ENCODE assay signal across 10 mouse cellular contexts in the genomic region with DNA sequence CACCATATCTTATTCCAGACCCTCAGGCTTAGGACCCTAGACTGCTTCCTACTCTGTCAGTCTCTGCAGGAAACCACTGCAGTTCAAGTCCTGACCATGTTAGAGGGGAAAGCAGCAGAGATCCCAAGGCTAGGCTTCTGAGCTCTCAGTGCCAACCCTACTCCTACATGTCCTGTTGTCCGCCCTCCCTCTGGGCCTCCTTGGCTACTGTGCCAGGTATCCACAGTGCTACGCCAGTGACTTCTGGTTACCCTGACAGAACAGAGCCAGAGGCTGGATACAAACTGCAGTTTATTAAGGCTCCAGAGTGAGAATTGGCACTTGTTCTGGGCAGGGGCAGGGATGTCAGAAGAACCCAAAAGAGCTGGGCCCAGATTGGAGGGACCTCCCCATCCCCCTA. TPM values are rescaled to one million over a fixed set of nuclear protein-coding genes. Genes with fewer than 3 reads are reported as not detected.
A peak's percentile ranks its signal among the peaks of the same experiment; 100 is the strongest.
DNase-seq lines count a peak whose midpoint lies in the region; ATAC-seq lines count a peak whose summit lies in the region.
"Had no signal": no experiment of that assay in that cellular context is flagged by ENCODE, and none has a peak within 500 bp of the region (broad histone marks: within the 10 kb centered on the region; RNA-seq: fewer than 3 reads in every experiment).

No protein-coding gene starts in this region.

- peaks cover 64% of the 10 kb centered on the region for H3K36me3 ChIP-seq in forebrain, embryonic 12.5 days (replicated peaks)
- H3K36me3 ChIP-seq in forebrain, embryonic 11.5 days (ENCODE audit: control insufficient read depth, insufficient read depth, low read length), result peaks cover 16% of the 10 kb centered on the region; the same call in 1 of the 2 replicates
- H3K36me3 ChIP-seq in limb, embryonic 11.5 days (ENCODE audit: control insufficient read depth, insufficient read depth, low read length), result peaks cover 22% of the 10 kb centered on the region
- H3K36me3 ChIP-seq in limb, embryonic 10.5 days, result peaks cover 75% of the 10 kb centered on the region
- H3K36me3 ChIP-seq in midbrain, embryonic 14.5 days (ENCODE audit: control insufficient read depth, insufficient read depth, low read length), result peaks cover 65% of the 10 kb centered on the region

- no peak overlapping the region for H3K4me2 ChIP-seq in forebrain, embryonic 12.5 days
- no peak overlapping the region for H3K4me2 ChIP-seq in forebrain, embryonic 11.5 days (ENCODE audit: low read depth, low read length, severe bottlenecking)
- H3K4me2 ChIP-seq in limb, embryonic 11.5 days (ENCODE audit: low read depth, severe bottlenecking), result no peak overlapping the region
- H3K4me2 ChIP-seq in midbrain, embryonic 14.5 days (ENCODE audit: low read length), result no peak overlapping the region

- H3K4me3 ChIP-seq in forebrain, embryonic 12.5 days (replicated peaks), result no peak overlapping the region
- H3K4me3 ChIP-seq in forebrain, embryonic 11.5 days (ENCODE audit: low read depth, low read length), result no peak overlapping the region
- no peak overlapping the region for H3K4me3 ChIP-seq in limb, embryonic 11.5 days (ENCODE audit: low read depth, low read length)
- no peak overlapping the region for H3K4me3 ChIP-seq in limb, embryonic 10.5 days
- no peak overlapping the region for H3K4me3 ChIP-seq in midbrain, embryonic 14.5 days (replicated peaks; ENCODE audit: low read depth, low read length)

- 0 out of 2 replicates have a peak, but pooled peaks have one; percentile 1 for ATAC-seq in forebrain, embryonic 12.5 days (ENCODE audit: low FRiP score)
- ATAC-seq in forebrain, embryonic 11.5 days (replicated peaks; ENCODE audit: low FRiP score), result no peak; the same call in 1 of the 2 replicates
- ATAC-seq in limb, embryonic 11.5 days (ENCODE audit: insufficient number of reproducible peaks, low FRiP score, low TSS enrichment, low read depth), result 0 out of 2 replicates have a peak, but pooled peaks have one; percentile 1
- peak; percentile 7; the same call in 1 of the 2 replicates for ATAC-seq in midbrain, embryonic 14.5 days (ENCODE audit: low FRiP score, low TSS enrichment)
- no peak for ATAC-seq in erythroid progenitor cell, adult 5-6 weeks (replicated peaks; ENCODE audit: low FRiP score, poor library complexity, severe bottlenecking)

- H3K4me1 ChIP-seq in forebrain, embryonic 12.5 days, result peaks cover 17% of the 10 kb centered on the region
- H3K4me1 ChIP-seq in forebrain, embryonic 11.5 days (replicated peaks; ENCODE audit: control insufficient read depth, insufficient read depth, low read length), result 0 out of 2 replicates have a peak, but pooled peaks cover 1% of the 10 kb centered on the region
- H3K4me1 ChIP-seq in limb, embryonic 11.5 days (ENCODE audit: control insufficient read depth, insufficient read depth, low read length), result 0 out of 2 replicates have a peak, but pooled peaks cover 2% of the 10 kb centered on the region
- peaks cover 9% of the 10 kb centered on the region for H3K4me1 ChIP-seq in limb, embryonic 10.5 days
- no peaks in the 10 kb centered on the region for H3K4me1 ChIP-seq in midbrain, embryonic 14.5 days (ENCODE audit: control insufficient read depth, insufficient read depth, low read length)

- no peak overlapping the region for H3K9ac ChIP-seq in forebrain, embryonic 12.5 days
- H3K9ac ChIP-seq in forebrain, embryonic 11.5 days (ENCODE audit: low read length), result no peak overlapping the region
- H3K9ac ChIP-seq in limb, embryonic 11.5 days (ENCODE audit: low read length), result no peak overlapping the region
- H3K9ac ChIP-seq in midbrain, embryonic 14.5 days (replicated peaks; ENCODE audit: low read length), result no peak overlapping the region

- DNase-seq in forebrain, embryonic 11.5 days (ENCODE audit: low spot score), result no peak
- no peak for DNase-seq in limb, embryonic 11.5 days (ENCODE audit: low spot score)
- no peak for DNase-seq in limb, embryonic 10.5 days (ENCODE audit: low spot score)
- peak; percentile 56 to 60 for DNase-seq in cerebellum, postnatal 14 days
- DNase-seq in midbrain, embryonic 14.5 days, result no peak
- DNase-seq in thymus, postnatal 36 days, result no peak

- no peaks in the 10 kb centered on the region for H3K27me3 ChIP-seq in forebrain, embryonic 12.5 days
- H3K27me3 ChIP-seq in forebrain, embryonic 11.5 days (ENCODE audit: control insufficient read depth, insufficient read depth, low read length), result no peaks in the 10 kb centered on the region
- H3K27me3 ChIP-seq in limb, embryonic 11.5 days (ENCODE audit: control insufficient read depth, insufficient read depth, low read length), result no peaks in the 10 kb centered on the region
- H3K27me3 ChIP-seq in limb, embryonic 10.5 days (ENCODE audit: low read depth, poor library complexity, severe bottlenecking), result no peaks in the 10 kb centered on the region
- no peaks in the 10 kb centered on the region for H3K27me3 ChIP-seq in midbrain, embryonic 14.5 days (ENCODE audit: control insufficient read depth, insufficient read depth, low read length)
- H3K27me3 ChIP-seq: embryonic facial prominence, embryonic 15.5 days; liver, embryonic 15.5 days had no signal

- H3K27ac ChIP-seq in forebrain, embryonic 12.5 days, result peak overlapping the region; percentile 8; the same call in 1 of the 2 replicates
- H3K27ac ChIP-seq in forebrain, embryonic 11.5 days (ENCODE audit: low read depth, low read length), result no peak overlapping the region
- H3K27ac ChIP-seq in limb, embryonic 11.5 days (replicated peaks; ENCODE audit: low read depth, low read length), result no peak overlapping the region
- H3K27ac ChIP-seq in limb, embryonic 10.5 days, result no peak overlapping the region
- H3K27ac ChIP-seq in midbrain, embryonic 14.5 days (replicated peaks; ENCODE audit: low read depth, low read length), result 0 out of 2 replicates have a peak overlapping the region, but pooled peaks have one; percentile 33
- H3K27ac ChIP-seq: embryonic facial prominence, embryonic 15.5 days had no signal

- H3K9me3 ChIP-seq in forebrain, embryonic 12.5 days, result no peaks in the 10 kb centered on the region
- no peaks in the 10 kb centered on the region for H3K9me3 ChIP-seq in forebrain, embryonic 11.5 days (ENCODE audit: control insufficient read depth, low read length)
- no peaks in the 10 kb centered on the region for H3K9me3 ChIP-seq in limb, embryonic 11.5 days (ENCODE audit: control insufficient read depth, low read length)
- H3K9me3 ChIP-seq in limb, embryonic 10.5 days (replicated peaks), result no peaks in the 10 kb centered on the region
- no peaks in the 10 kb centered on the region for H3K9me3 ChIP-seq in midbrain, embryonic 14.5 days (ENCODE audit: control insufficient read depth, low read length)
- H3K9me3 ChIP-seq: embryonic facial prominence, embryonic 15.5 days; liver, embryonic 15.5 days had no signal

- 88% methylated on average over 2 of the region's 2 CpGs for WGBS in forebrain, embryonic 12.5 days
- 90% methylated on average over 2 of the region's 2 CpGs for WGBS in forebrain, embryonic 11.5 days
- 83% methylated on average over 2 of the region's 2 CpGs for WGBS in limb, embryonic 11.5 days
- 88% methylated on average over 2 of the region's 2 CpGs for WGBS in limb, embryonic 10.5 days
- 97% methylated on average over 2 of the region's 2 CpGs for WGBS in midbrain, embryonic 14.5 days

RNA-seq across cellular contexts. Expression of a gene that starts 0.7 kb away (rescaled TPM):
- 45.8 and 48.3 TPM in 2 replicates for polyA plus RNA-seq in forebrain, embryonic 12.5 days (2016; fragmentation: Nextera tagmentation; extraction: Ambion mirVana)
- polyA plus RNA-seq in forebrain, embryonic 11.5 days (2014; fragmentation: Nextera tagmentation; extraction: Ambion mirVana), result 53.9 and 62.7 TPM in 2 replicates
- polyA plus RNA-seq in limb, embryonic 11.5 days (2014; fragmentation: Nextera tagmentation; extraction: Ambion mirVana), result 35.9 and 41.7 TPM in 2 replicates
- 39.8 and 40.5 TPM in 2 replicates for polyA plus RNA-seq in limb, embryonic 10.5 days (2016; fragmentation: Nextera tagmentation; extraction: Ambion mirVana)
- polyA plus RNA-seq in midbrain, embryonic 14.5 days (2014; fragmentation: Nextera tagmentation; extraction: Ambion mirVana), result 22.5 and 49.5 TPM in 2 replicates
- total RNA-seq in erythroid progenitor cell, adult 5-6 weeks (2015; ENCODE audit: low replicate concordance), result 61.2 and 72.8 TPM in 2 replicates
- total RNA-seq in erythroid progenitor cell, adult 5-6 weeks (2017; ENCODE audit: low replicate concordance), result 35.4 and 38.4 TPM in 2 replicates

RNA-seq across cellular contexts. Expression of a gene that starts 8.6 kb away (rescaled TPM):
- 145 and 170 TPM in 2 replicates for polyA plus RNA-seq in forebrain, embryonic 12.5 days (2016; fragmentation: Nextera tagmentation; extraction: Ambion mirVana)
- 196 and 204 TPM in 2 replicates for polyA plus RNA-seq in forebrain, embryonic 11.5 days (2014; fragmentation: Nextera tagmentation; extraction: Ambion mirVana)
- polyA plus RNA-seq in limb, embryonic 11.5 days (2014; fragmentation: Nextera tagmentation; extraction: Ambion mirVana), result 166 and 179 TPM in 2 replicates
- 165 and 180 TPM in 2 replicates for polyA plus RNA-seq in limb, embryonic 10.5 days (2016; fragmentation: Nextera tagmentation; extraction: Ambion mirVana)
- 131 and 152 TPM in 2 replicates for polyA plus RNA-seq in midbrain, embryonic 14.5 days (2014; fragmentation: Nextera tagmentation; extraction: Ambion mirVana)
- 121 and 145 TPM in 2 replicates for total RNA-seq in erythroid progenitor cell, adult 5-6 weeks (2015; ENCODE audit: low replicate concordance)
- 45.8 and 90.2 TPM in 2 replicates for total RNA-seq in erythroid progenitor cell, adult 5-6 weeks (2017; ENCODE audit: low replicate concordance)

RNA-seq across cellular contexts. Expression of a gene that starts 15.5 kb away (rescaled TPM):
- 39.5 and 41.5 TPM in 2 replicates for polyA plus RNA-seq in forebrain, embryonic 12.5 days (2016; fragmentation: Nextera tagmentation; extraction: Ambion mirVana)
- polyA plus RNA-seq in forebrain, embryonic 11.5 days (2014; fragmentation: Nextera tagmentation; extraction: Ambion mirVana), result 40.6 and 41.4 TPM in 2 replicates
- polyA plus RNA-seq in limb, embryonic 11.5 days (2014; fragmentation: Nextera tagmentation; extraction: Ambion mirVana), result 48.4 and 50.6 TPM in 2 replicates
- 44.1 and 54.1 TPM in 2 replicates for polyA plus RNA-seq in limb, embryonic 10.5 days (2016; fragmentation: Nextera tagmentation; extraction: Ambion mirVana)
- polyA plus RNA-seq in midbrain, embryonic 14.5 days (2014; fragmentation: Nextera tagmentation; extraction: Ambion mirVana), result 18.6 and 24.4 TPM in 2 replicates
- 4.7 and 8.8 TPM in 2 replicates for total RNA-seq in erythroid progenitor cell, adult 5-6 weeks (2015; ENCODE audit: low replicate concordance)
- total RNA-seq in erythroid progenitor cell, adult 5-6 weeks (2017; ENCODE audit: low replicate concordance), result 3.8 and 7.8 TPM in 2 replicates

RNA-seq across cellular contexts. Expression of a gene that starts 16.3 kb away (rescaled TPM):
- 184 and 187 TPM in 2 replicates for polyA plus RNA-seq in forebrain, embryonic 12.5 days (2016; fragmentation: Nextera tagmentation; extraction: Ambion mirVana)
- polyA plus RNA-seq in forebrain, embryonic 11.5 days (2014; fragmentation: Nextera tagmentation; extraction: Ambion mirVana), result 221 and 242 TPM in 2 replicates
- 224 and 237 TPM in 2 replicates for polyA plus RNA-seq in limb, embryonic 11.5 days (2014; fragmentation: Nextera tagmentation; extraction: Ambion mirVana)
- 195 and 200 TPM in 2 replicates for polyA plus RNA-seq in limb, embryonic 10.5 days (2016; fragmentation: Nextera tagmentation; extraction: Ambion mirVana)
- polyA plus RNA-seq in midbrain, embryonic 14.5 days (2014; fragmentation: Nextera tagmentation; extraction: Ambion mirVana), result 166 and 199 TPM in 2 replicates
- total RNA-seq in erythroid progenitor cell, adult 5-6 weeks (2015; ENCODE audit: low replicate concordance), result 155 and 182 TPM in 2 replicates
- total RNA-seq in erythroid progenitor cell, adult 5-6 weeks (2017; ENCODE audit: low replicate concordance), result 73.5 and 103 TPM in 2 replicates

RNA-seq across cellular contexts. Expression of a gene that starts 34.7 kb away (rescaled TPM):
- polyA plus RNA-seq in forebrain, embryonic 12.5 days (2016; fragmentation: Nextera tagmentation; extraction: Ambion mirVana), result 22.9 and 25.0 TPM in 2 replicates
- polyA plus RNA-seq in forebrain, embryonic 11.5 days (2014; fragmentation: Nextera tagmentation; extraction: Ambion mirVana), result 21.3 and 21.4 TPM in 2 replicates
- 22.8 and 25.5 TPM in 2 replicates for polyA plus RNA-seq in limb, embryonic 11.5 days (2014; fragmentation: Nextera tagmentation; extraction: Ambion mirVana)
- 17.3 and 21.2 TPM in 2 replicates for polyA plus RNA-seq in limb, embryonic 10.5 days (2016; fragmentation: Nextera tagmentation; extraction: Ambion mirVana)
- polyA plus RNA-seq in midbrain, embryonic 14.5 days (2014; fragmentation: Nextera tagmentation; extraction: Ambion mirVana), result 22.4 and 26.1 TPM in 2 replicates
- not detected in 2 replicates for total RNA-seq in erythroid progenitor cell, adult 5-6 weeks (2015; ENCODE audit: low replicate concordance)
- total RNA-seq in erythroid progenitor cell, adult 5-6 weeks (2017; ENCODE audit: low replicate concordance), result not detected in 2 replicates

Comparison
In these comparisons a context has a peak if more than half of its experiments do, and no peak if none do; other contexts are left out.
1. ATAC-seq: peak in forebrain, embryonic 12.5 days (single experiment), limb, embryonic 11.5 days (single experiment) and midbrain, embryonic 14.5 days (single experiment); none in forebrain, embryonic 11.5 days (single experiment) and erythroid progenitor cell, adult 5-6 weeks (single experiment).
2. H3K27ac ChIP-seq: peak in forebrain, embryonic 12.5 days (single experiment) and midbrain, embryonic 14.5 days (single experiment); none in forebrain, embryonic 11.5 days (single experiment), limb, embryonic 11.5 days (single experiment) and limb, embryonic 10.5 days (single experiment).
3. DNase-seq: peak in cerebellum, postnatal 14 days (2 of 2); none in forebrain, embryonic 11.5 days (single experiment), limb, embryonic 11.5 days (single experiment), limb, embryonic 10.5 days (single experiment), midbrain, embryonic 14.5 days (single experiment) and thymus, postnatal 36 days (0 of 2).